Mouse (Mus musculus) bone marrow, adult 2 months (tissue): Measurements from ENCODE around the gene Fzr1.

Experiments used
- CTCF ChIP-seq: fragments of 200-500 bp; IDR thresholded peaks from 2 replicates; pipeline ENCODE4 v1.5.1; 2011; ENCODE audit warnings: low read length, control low read depth; ENCODE audit not compliant: control insufficient read depth, insufficient read depth
- POLR2A ChIP-seq: fragments of 200-500 bp; IDR thresholded peaks from 2 replicates; pipeline ENCODE4 v1.6.1; 2011; ENCODE audit warnings: low read depth, mild to moderate bottlenecking, control low read depth, low read length, borderline replicate concordance; ENCODE audit not compliant: control insufficient read depth

DNA sequence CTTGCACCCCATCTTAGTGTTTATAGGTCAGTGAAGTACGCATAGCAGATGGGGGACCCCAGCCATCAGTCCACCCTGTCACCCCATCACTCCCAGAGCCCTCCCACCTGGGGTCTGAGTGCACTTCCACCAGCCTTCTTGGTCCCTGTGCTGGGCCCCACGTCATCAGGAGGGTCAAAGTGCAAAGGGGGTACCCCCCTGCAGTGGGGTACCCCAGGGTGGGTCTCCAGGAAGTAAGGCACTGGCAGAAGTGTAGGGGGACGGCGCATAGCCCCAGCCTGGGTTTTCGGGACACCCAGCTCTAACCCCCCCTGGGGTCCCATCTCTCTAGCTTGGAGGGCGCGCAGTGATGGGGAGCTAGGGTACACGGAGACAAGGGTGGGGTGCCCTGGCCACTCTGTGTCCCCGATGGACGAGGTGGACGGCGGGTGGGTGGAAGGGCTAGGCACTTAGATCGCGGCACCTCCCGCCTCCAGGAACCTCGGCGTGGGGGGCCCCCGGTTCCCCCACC lies 21.5 kb upstream of the Fzr1 start:
- TF ChIP-seq POLR2A (no peak), CTCF (no peak)
